Mouse (Mus musculus) myocyte (in vitro differentiated cells): ENCODE data around the gene Limch1. TPM values are rescaled to one million over a fixed set of nuclear protein-coding genes. Genes with fewer than 3 reads are reported as not detected.

Experiments
- H3K27me3 ChIP-seq: one replicate; pipeline ENCODE4 v1.6.1; 2011; ENCODE audit not compliant: control insufficient read depth, insufficient read depth, insufficient read length
- H3K36me3 ChIP-seq: one replicate; pipeline ENCODE4 v1.6.1; 2011; ENCODE audit not compliant: control insufficient read depth, insufficient read depth
- H3K4me2 ChIP-seq: one replicate; pipeline ENCODE4 v1.6.1; 2011; ENCODE audit warnings: low read depth, control low read depth
- H3K4me3 ChIP-seq: one replicate; pipeline ENCODE4 v1.5.1; 2011; ENCODE audit warnings: mild to moderate bottlenecking, control low read depth, moderate library complexity
- H3K79me2 ChIP-seq: one replicate; pipeline ENCODE4 v1.6.1; 2011; ENCODE audit not compliant: control insufficient read depth, insufficient read depth
- H3ac ChIP-seq: one replicate; pipeline ENCODE4 v1.6.1; 2011; ENCODE audit not compliant: control insufficient read depth, insufficient read length
- CEBPB ChIP-seq: IDR thresholded peaks from 2 replicates; pipeline ENCODE4 v1.6.1; 2011; ENCODE audit warnings: mild to moderate bottlenecking, moderate library complexity; ENCODE audit not compliant: poor library complexity, insufficient read depth, severe bottlenecking
- E2F4 ChIP-seq: IDR thresholded peaks from one replicate; pipeline ENCODE4 v1.6.1; 2011; ENCODE audit warnings: mild to moderate bottlenecking, control low read depth, moderate library complexity; ENCODE audit not compliant: insufficient read depth
- MAX ChIP-seq: IDR thresholded peaks from one replicate; pipeline ENCODE4 v1.6.1; 2011; ENCODE audit warnings: low read depth, mild to moderate bottlenecking, control low read depth
- MYOD1 ChIP-seq, 3 experiments: IDR thresholded peaks; one replicate each; pipeline ENCODE4 v1.6.1; 2011; ENCODE audit warnings: control low read depth in 2 of 3, low read depth in 2 of 3, mild to moderate bottlenecking in 2 of 3, moderate library complexity in 1 of 3; ENCODE audit not compliant: insufficient read length in 2 of 3, control insufficient read depth in 1 of 3
- MYOG ChIP-seq, 3 experiments: IDR thresholded peaks; one replicate each; pipeline ENCODE4 v1.6.1; 2011; ENCODE audit warnings: control low read depth in 2 of 3, low read depth in 2 of 3, mild to moderate bottlenecking in 2 of 3; ENCODE audit not compliant: insufficient read length in 2 of 3, control insufficient read depth in 1 of 3, insufficient read depth in 1 of 3
- POLR2A ChIP-seq: IDR thresholded peaks from one replicate; pipeline ENCODE4 v1.6.1; 2011; ENCODE audit warnings: low read depth, mild to moderate bottlenecking, control low read depth, moderate library complexity; ENCODE audit not compliant: insufficient read length
- POLR2AphosphoS2 ChIP-seq: IDR thresholded peaks from one replicate; pipeline ENCODE4 v1.6.1; 2011; ENCODE audit warnings: low read depth, control low read depth; ENCODE audit not compliant: insufficient read length
- REST ChIP-seq: IDR thresholded peaks from one replicate; pipeline ENCODE4 v1.6.1; 2011; ENCODE audit warnings: mild to moderate bottlenecking, control low read depth, moderate library complexity; ENCODE audit not compliant: insufficient read depth, insufficient read length
- SRF ChIP-seq: IDR thresholded peaks from one replicate; pipeline ENCODE4 v1.6.1; 2011; ENCODE audit warnings: low read depth; ENCODE audit not compliant: control insufficient read depth, insufficient read length
- TCF12 ChIP-seq: IDR thresholded peaks from one replicate; pipeline ENCODE4 v1.6.1; 2011; ENCODE audit warnings: mild to moderate bottlenecking, control low read depth; ENCODE audit not compliant: poor library complexity, insufficient read depth, severe bottlenecking
- TCF3 ChIP-seq: IDR thresholded peaks from one replicate; pipeline ENCODE4 v1.6.1; 2011; ENCODE audit warnings: low read depth, control low read depth; ENCODE audit not compliant: insufficient read length
- USF1 ChIP-seq: IDR thresholded peaks from one replicate; pipeline ENCODE4 v1.6.1; 2011; ENCODE audit warnings: low read depth, mild to moderate bottlenecking, control low read depth, moderate library complexity
- polyA plus RNA-seq: library from polyadenylated mRNA; unstranded; fragments of >200 nt; fragmentation: generic; extraction: Trizol; gene quantifications from one replicate; pipeline ENCODE4 v1.2.1, GENCODE M21; 2012; ENCODE audit warnings: missing spikeins

The Limch1 gene
- polyA plus RNA-seq, 1 experiment: 0.79 TPM

DNA sequence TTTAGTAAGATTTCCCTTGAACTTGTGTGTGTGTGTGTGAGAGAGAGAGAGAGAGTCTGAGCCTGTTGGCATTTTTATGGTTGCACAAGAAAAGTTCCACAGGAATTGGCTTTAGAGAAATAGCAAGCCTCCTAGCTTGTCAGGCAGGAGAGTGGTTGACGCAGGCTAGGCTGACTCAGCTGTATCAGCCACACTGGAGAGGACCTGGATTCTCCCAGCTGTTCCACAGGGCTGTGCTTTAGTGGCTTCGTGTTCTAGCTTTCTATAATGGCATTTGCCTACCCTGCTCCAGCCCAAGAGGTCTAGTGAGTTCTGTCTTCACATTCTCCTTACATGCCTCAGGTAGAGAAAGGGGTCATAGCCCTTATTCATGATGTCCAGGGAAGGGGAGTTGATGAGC lies 13.7 kb downstream of the Limch1 start:
- Histone ChIP-seq H3K36me3 (no peaks in the 10 kb centered on the region), H3K4me3 (no peak overlapping the region), H3K27me3 (peaks cover 4% of the 10 kb centered on the region), H3K4me2 (no peak overlapping the region), H3ac (no peak overlapping the region), H3K79me2 (no peaks in the 10 kb centered on the region)
- TF ChIP-seq MYOD1 (IDR thresholded peaks at IDR 0.05; ENCODE audit: control insufficient read depth in 1 of 3, insufficient read length in 2 of 3, low read depth in 2 of 3) (peak in 2 of 3 experiments; percentile 5 to 56), MYOG (IDR thresholded peaks at IDR 0.05; ENCODE audit: control insufficient read depth in 1 of 3, insufficient read depth in 1 of 3, insufficient read length in 2 of 3, low read depth in 2 of 3) (peak in 2 of 3 experiments; percentile 59 to 60), SRF (no peak)

DNA sequence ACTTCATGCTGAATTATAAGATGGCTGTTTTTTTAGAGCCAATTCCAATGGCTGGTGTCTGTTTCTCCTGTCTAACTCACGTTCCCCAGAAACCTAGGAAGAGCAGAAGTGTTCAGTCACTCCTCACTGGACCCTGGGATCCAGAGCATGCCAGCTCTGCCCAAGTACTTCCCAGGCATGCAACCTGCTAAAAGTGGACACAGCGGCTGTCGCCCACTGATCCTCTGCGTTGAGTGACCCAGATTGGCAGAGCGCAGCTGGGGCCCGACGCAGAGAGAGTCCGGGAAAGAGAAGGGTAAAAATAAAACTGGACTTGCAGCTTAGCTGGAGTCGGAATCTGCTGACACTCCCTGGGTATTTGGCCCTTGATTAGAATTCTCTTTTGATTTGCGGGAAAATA lies 15.1 kb downstream of the Limch1 start:
- TF ChIP-seq CEBPB (no peak), USF1 (no peak), TCF3 (peak; percentile 72), MYOG (IDR thresholded peaks at IDR 0.05; ENCODE audit: control insufficient read depth in 1 of 3, insufficient read depth in 1 of 3, insufficient read length in 2 of 3, low read depth in 2 of 3) (peak in 2 of 3 experiments; percentile 89 to 92), MAX (no peak), REST (no peak), POLR2AphosphoS2 (no peak), MYOD1 (IDR thresholded peaks at IDR 0.05; ENCODE audit: control insufficient read depth in 1 of 3, insufficient read length in 2 of 3, low read depth in 2 of 3) (peak; percentile 73 to 97 (median 94)), E2F4 (no peak), SRF (no peak), POLR2A (no peak), TCF12 (peak; percentile 46)
- Histone ChIP-seq H3K27me3 (peaks cover 1% of the 10 kb centered on the region), H3K79me2 (no peaks in the 10 kb centered on the region), H3ac (no peak overlapping the region), H3K36me3 (no peaks in the 10 kb centered on the region), H3K4me3 (no peak overlapping the region), H3K4me2 (peak overlapping the region; percentile 24)

GRCm38 (mm10) chr5:66762006-66762405 lies 16.4 kb downstream of the Limch1 start:
- TF ChIP-seq POLR2AphosphoS2: no peak
- TF ChIP-seq USF1: no peak
- TF ChIP-seq REST: no peak
- TF ChIP-seq MAX: no peak
- TF ChIP-seq CEBPB: no peak
- TF ChIP-seq MYOD1 (IDR thresholded peaks at IDR 0.05; ENCODE audit: control insufficient read depth in 1 of 3, insufficient read length in 2 of 3, low read depth in 2 of 3): peak; percentile 75 to 91 (median 76)
- TF ChIP-seq SRF: no peak
- TF ChIP-seq TCF12: peak; percentile 57
- no peak for TF ChIP-seq TCF3
- no peak for TF ChIP-seq POLR2A
- peak in 2 of 3 experiments; percentile 71 to 85 for TF ChIP-seq MYOG (IDR thresholded peaks at IDR 0.05; ENCODE audit: control insufficient read depth in 1 of 3, insufficient read depth in 1 of 3, insufficient read length in 2 of 3, low read depth in 2 of 3)
- no peak for TF ChIP-seq E2F4
- Histone ChIP-seq H3K4me2 (no peak overlapping the region), H3K27me3 (no peaks in the 10 kb centered on the region), H3K4me3 (no peak overlapping the region), H3K36me3 (no peaks in the 10 kb centered on the region), H3ac (no peak overlapping the region), H3K79me2 (no peaks in the 10 kb centered on the region)

DNA sequence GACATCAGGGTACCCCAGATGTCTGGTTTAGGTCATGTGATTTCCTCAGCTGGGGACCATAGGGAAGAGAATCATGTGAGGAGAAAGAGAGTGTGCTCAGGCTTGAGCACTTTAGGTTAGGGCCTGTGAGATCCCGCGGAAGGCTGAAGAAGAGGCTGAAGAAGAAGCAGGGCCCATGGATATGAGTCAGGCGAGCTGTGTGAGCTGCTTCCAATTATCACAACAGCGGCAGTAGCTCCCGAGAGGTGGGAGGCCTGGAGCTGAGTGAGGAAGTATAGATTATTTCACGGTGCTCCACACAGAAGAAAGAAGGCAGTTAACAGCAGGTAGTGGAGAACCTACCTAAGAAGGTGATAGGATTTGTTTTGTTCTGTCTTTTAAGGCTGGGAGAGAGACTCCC lies 18.5 kb downstream of the Limch1 start:
- no peak for TF ChIP-seq REST
- TF ChIP-seq CEBPB: no peak
- no peak for TF ChIP-seq TCF12
- TF ChIP-seq MYOG (IDR thresholded peaks at IDR 0.05; ENCODE audit: control insufficient read depth in 1 of 3, insufficient read depth in 1 of 3, insufficient read length in 2 of 3, low read depth in 2 of 3): no peak
- TF ChIP-seq MAX: no peak
- TF ChIP-seq TCF3: no peak
- Histone ChIP-seq H3K79me2 (no peaks in the 10 kb centered on the region), H3K36me3 (no peaks in the 10 kb centered on the region), H3ac (no peak overlapping the region), H3K27me3 (no peaks in the 10 kb centered on the region), H3K4me2 (no peak overlapping the region), H3K4me3 (no peak overlapping the region)

- Histone ChIP-seq H3ac (no peak overlapping the region), H3K36me3 (no peaks in the 10 kb centered on the region), H3K79me2 (no peaks in the 10 kb centered on the region), H3K4me2 (no peak overlapping the region), H3K4me3 (no peak overlapping the region), H3K27me3 (peaks cover 13% of the 10 kb centered on the region)
- TF ChIP-seq POLR2AphosphoS2 (no peak), TCF12 (no peak), E2F4 (no peak), MYOD1 (IDR thresholded peaks at IDR 0.05; ENCODE audit: control insufficient read depth in 1 of 3, insufficient read length in 2 of 3, low read depth in 2 of 3) (no peak), TCF3 (no peak), REST (no peak), CEBPB (no peak), POLR2A (no peak)
Observed at GRCm38 (mm10) chr5:66765911-66766310, 20.3 kb downstream of the Limch1 start.
